Mouse (Mus musculus) T-cell, adult 66 days (primary cell): ENCODE results near the gene Ccdc152. TPM values are rescaled to one million over a fixed set of nuclear protein-coding genes. Genes with fewer than 3 reads are reported as not detected.

Experiments used
- total RNA-seq, 2 experiments: library from RNA; stranded (reverse); gene quantifications; 3 replicates in 1 of 2; 4 replicates in 1 of 2; pipeline ENCODE4 v1.2.4; 2023

Ccdc152 gene
- not detected for total RNA-seq

DNA sequence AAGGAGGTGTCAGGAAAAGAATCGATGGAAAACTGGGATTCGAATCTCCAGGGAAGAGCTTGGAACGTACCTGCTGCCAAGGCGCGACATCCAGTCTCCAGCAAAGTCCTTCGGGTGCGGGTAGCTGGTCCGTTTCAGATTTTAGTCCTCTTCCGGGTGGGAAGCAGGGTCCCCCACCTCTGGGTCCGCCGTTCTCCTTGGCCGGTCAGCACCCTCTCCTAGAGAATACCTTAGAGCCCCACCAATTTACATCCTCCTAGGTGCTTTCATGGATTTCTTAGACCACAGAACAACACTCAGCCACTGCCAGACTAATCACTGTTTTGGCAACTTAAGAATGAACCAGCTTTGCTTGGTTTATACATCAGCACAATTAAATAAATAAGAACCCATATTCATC, at the start of gene Ccdc152:
TSS of gene Ccdc152 (minus strand) at position 101 of the 400 bp plus-strand sequence.

DNA sequence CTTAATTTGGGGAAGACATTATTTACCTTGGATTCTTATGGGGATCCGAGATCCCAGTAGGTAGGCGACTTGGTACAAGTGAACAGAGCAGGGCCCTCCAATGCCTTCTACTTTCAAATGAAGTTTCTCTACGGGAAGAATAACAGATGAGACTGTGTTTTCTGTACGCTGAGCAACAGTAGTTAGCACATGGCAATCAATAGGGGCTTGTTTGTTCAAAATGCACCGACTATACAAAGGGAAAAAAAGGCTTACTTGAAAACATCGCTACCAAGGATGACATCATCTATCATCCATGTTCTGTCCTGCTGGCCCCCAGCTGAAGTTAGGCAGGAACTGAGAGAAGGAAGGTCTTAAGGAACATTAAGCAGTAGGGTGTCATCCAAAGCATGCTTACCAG, 35.1 kb downstream of the Ccdc152 start, which contains the start of gene Selenop:
TSS of gene Selenop (plus strand) at position 301 of the 400 bp plus-strand sequence.

Other genes with a start within 250 kb of the Ccdc152 start
- 100 to 1,000 TPM; 195 to 202 TPM for gene Selenop, start 35.0 kb downstream of the Ccdc152 start, total RNA-seq